Mouse (Mus musculus) urinary bladder, adult 18-20 months (tissue): ENCODE measurements around the gene Slc25a30.
"Not testable (repeated sequence)": the region's sequence is repeated elsewhere in the genome, so short reads cannot be mapped to it uniquely, and the experiment has no call there.

Source experiments
- DNase-seq, 2 experiments: peaks; one replicate each; pipeline ENCODE4 v3.0.0; 2022; ENCODE audit warnings: low spot score in 2 of 2, mixed read lengths in 2 of 2

Slc25a30 gene

DNA sequence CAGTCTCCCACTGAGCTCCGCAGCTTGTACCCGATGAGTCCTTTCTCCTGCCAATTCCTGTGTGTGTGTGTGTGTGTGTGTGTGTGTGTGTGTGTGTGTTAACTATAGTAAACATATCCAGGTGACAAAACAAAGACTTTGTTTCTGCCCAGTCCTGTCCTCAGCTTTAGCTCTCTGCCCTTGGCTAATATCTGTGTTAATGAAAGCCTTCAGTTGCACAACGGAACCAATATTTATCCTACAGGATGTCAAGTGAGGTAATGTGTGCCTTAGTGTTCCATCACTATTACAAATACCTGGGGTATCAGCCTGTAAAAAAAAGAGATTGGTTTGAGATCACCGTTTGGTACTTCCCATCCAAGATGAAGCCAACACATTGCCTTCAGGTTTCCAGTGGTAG, 6.3 kb upstream of the Slc25a30 start:
- no peak for DNase-seq

DNA sequence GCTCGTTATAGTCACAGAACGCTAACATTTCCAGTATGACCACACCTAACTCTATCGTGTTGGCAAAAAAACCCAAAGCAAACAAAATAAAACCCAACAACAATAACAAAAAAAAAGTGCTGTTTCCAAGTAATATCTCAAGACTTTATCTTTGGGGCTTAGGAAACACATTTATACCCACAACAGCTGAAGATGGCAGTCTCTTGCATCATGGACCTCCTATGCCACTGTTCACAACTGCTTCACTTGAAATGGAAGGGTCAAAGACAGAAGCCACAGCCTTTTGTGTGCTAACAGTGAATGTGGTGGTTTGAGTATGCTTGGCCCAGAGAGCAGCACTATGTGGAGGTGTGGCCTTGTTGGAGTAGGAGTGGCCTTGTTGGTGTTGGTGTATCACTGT, 4.5 kb upstream of the Slc25a30 start:
- DNase-seq = no peak

DNA sequence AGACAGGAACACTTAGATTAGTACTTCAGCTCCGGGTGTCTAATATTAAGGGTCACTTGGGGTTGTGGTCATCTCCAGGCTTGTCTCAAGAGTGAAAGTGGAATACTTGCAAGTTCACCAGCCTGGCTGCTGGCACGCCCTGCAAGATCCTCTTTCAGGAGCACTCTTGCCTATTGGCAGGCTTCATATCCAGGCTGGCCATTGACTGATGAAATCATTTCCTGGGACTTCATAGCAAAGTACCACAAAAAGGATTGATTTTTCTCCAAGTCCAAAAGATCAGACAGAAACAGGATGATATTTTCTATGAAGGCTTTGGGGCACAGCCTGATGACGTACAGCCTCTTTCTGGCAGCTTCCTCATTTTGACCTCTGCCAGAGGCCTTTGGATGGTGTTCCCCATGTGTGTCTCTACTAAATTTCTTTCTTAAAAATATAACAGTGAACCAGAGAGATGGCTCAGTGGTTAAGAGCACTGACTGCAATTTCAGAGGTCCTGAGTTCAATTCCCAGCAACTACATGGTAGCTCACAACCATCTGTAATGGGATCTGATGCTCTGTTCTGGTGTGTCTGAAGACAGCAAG, 3.7 kb upstream of the Slc25a30 start:
- DNase-seq = no peak

DNA sequence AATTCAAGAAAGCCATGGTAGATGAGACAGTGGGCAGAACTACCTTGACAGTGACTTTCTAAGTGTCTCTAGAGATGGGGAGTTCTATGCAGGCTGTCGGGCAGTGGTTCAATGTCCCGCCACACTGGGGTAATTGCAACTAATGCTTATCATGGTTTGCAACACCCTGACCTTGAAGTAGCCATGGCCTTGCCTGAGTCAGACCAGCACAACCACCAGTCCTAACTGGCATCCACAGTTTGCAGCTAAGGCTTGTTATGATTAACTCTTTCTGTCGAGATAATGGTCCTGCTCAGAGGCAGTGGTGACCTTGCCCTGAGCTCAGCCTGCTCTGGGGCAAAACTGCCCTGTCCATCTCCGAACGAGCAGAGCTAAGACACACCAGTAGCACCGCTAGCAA, 2.5 kb upstream of the Slc25a30 start:
- no peak for DNase-seq

DNA sequence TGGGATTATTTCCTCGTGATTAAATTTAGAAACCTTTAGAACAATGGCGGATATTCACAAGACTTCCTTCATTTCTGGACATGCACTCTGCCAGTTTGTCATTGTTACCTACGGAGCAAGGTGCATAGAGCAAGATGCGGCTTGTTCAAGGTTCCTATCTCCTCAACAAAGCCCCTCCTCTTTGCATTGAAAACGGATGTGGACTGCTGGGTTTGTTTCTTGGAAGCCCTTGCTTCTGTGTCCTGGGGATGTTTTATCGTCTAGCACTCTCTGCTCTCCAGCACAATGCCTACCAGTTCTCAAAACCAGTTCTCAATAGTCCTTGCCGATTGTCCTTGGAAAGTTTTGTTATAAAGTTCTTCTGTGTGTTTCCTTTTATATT, 948 bp upstream of the Slc25a30 start:
- DNase-seq = no peak

DNA sequence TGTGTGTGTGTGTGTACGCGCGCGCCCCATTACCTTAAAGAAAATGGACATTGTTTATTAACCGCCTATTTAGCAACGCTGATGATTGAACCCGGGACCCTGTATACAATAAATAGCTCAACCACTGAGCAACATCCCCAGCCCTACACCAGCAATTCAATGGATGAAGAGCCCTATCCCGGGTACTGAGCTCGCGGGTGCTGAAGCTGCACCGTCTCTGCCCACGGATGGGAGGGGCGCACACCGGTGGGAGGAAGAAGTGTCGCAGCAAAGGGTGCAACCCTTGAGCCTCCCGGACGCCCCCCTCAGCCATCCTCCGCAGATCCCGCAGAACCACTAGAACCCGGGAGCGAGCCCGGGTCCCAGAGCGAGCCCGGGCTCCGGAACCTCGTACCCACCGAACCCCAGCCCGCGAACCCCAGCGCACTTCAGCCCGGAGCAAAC, 391 bp downstream of the Slc25a30 start:
- no peak for DNase-seq

DNA sequence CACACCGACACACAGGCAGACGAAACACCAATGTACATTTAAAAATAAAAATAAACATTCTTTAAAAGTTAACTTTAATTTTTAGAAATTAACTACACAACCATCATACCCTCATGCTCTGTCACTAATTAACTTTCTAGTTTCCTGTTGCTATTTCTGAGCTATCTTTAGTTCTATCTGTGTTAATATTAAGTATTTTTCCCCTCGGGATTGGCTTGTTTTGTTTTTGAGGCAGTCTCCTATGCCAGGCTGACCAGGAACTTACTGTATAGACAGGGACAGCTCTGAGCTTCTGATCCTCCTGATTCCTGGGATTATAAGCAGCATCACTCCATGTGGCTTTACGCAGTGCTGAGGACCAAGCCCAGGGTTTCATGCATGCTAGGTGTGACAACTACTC, 6.9 kb downstream of the Slc25a30 start:
- DNase-seq = no peak

DNA sequence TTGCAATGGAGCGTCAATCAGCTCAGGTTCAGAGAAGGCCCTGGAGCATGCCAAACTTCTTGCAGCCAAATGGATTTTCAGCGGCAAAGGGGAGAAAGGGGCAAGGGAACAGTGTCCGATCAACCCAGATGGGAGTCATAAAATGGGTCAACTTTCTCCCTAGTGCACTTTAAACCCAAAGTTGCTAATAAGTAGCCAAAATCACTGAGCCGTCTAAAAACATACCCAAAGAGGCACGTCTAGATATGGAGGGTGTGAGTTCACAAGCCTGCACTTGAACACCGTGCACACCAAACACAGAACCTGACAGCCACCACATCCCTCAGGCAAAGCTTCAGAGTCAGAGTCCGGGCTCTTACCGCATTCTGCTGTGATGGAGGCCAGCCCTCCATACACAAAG, 10.2 kb downstream of the Slc25a30 start:
- DNase-seq = no peak

DNA sequence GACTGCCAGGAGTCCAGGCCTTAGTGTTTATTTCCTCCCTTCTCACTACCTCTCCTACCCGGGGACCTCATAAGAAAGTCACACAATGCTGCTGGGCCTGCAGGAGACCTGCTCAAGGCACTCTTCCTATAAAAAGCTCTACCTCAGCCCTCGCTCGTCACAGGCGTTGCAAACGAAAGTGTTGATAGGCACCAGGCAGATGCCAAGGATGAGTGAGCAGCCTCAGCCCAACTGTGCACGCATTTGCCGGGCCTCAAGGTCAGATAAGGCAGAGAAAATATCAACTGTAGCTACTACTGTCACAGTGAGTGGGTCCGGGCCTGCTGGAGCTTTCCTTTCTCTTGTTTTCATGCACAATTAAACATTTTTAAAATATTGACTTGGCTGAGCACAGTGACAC, 13.4 kb downstream of the Slc25a30 start:
- no peak for DNase-seq

DNA sequence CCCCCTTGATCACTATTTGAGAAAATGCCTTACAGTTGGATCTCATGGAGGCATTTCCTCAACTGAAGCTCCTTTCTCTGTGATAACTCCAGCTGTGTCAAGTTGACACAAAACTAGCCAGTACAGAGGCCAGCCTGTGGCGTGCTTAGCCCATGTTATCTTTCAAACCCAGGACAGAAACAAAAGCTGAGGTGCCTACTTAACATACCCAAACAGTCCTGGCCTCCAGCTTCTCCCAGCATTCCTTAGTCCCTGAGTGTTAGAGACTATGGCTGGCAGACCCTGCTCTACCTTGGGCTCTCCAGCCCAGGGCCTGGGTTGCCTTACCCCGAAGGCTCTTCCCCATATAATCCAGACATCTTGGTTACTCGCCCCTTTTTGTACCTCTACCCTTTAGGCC, 14.4 kb downstream of the Slc25a30 start:
- DNase-seq = not testable (repeated sequence)

DNA sequence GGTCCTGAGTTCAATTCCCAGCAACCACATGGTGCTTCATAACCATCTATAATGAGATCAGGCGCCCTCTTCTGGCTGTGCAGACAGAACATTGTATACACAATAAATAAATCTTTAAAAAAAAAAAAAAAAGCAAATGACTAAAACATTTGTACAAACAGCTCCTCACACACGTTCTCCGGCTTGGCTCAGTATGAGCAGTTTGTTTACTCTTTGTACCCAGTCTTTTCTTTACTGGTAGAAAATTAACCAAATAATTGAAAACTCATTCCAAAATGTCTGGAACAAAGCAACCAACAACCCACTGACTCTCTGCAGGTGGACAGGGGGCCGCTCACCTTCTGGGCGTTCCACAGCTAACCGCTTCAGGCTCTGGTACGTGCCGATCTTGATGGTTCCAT, 15.7 kb downstream of the Slc25a30 start:
- DNase-seq = no peak

DNA sequence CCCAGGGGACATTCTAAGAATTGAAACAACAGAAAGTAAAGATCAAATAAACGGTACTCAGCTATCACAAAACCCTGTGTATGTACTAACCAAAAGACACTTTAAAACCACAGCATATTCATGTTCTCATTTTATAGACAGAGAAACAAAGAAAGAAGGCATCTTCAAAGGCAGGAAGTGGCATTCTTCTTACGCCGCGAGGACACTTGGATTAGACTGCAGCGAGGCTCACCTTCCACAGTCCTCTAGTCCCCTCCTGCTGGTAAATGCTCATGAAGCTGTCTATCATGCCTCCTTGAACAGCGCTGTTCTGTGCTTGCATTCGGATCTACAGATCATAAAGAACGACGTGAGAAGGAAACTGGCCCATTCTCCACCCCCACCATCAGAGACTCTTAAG, 17.5 kb downstream of the Slc25a30 start:
- DNase-seq = no peak

DNA sequence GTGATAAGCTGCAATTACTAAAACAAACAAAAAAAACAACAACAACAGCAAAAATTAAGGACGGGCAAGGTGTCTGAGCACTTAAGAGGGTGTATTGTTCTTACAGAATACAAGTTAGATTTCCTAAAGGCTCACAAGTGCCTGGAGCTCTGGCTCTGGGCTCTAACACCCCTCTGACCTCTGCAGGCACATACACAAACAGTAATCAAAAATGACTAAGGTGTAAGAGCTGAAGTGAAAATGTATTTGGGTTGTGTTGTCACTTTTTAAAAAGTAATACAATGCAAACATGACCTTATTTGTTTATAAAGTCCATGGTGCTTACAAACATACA, 18.6 kb downstream of the Slc25a30 start:
- no peak for DNase-seq

DNA sequence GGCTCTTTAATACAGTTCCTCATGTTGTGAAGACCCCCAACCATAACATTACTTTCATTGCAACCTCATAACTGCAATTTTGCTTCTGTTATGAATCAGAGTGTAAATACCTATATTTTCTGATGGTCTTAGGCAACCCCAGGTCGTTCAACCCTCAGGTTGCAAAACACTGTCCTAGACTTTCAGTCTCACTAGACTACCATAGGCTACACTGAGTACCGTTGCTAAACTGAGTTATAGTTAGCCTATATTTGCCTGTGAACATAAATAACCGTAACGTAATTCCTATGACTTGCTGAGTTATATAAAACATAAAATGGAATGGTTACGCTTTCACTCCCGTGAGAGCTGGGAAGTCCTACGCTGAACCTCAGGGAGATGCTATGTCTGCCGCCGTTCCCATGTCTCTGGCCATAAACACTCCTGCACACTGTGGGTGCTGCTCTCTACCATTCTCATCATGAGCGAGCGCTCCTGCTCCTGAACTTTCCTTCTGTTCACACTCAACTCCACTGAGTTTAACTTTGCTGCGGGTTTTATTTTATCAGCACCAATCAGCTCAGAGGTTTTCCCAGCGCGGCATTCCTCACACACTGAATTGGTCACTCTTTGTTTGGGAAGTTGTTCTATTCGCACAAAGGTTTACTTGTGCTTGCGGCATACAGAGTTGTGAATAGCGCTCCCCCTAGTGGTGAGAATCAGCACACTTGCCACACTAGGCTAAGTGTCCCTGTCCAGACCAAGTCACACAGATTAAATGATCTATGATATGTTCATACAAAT, 19.2 kb downstream of the Slc25a30 start:
- peak; percentile 10 to 30 for DNase-seq

DNA sequence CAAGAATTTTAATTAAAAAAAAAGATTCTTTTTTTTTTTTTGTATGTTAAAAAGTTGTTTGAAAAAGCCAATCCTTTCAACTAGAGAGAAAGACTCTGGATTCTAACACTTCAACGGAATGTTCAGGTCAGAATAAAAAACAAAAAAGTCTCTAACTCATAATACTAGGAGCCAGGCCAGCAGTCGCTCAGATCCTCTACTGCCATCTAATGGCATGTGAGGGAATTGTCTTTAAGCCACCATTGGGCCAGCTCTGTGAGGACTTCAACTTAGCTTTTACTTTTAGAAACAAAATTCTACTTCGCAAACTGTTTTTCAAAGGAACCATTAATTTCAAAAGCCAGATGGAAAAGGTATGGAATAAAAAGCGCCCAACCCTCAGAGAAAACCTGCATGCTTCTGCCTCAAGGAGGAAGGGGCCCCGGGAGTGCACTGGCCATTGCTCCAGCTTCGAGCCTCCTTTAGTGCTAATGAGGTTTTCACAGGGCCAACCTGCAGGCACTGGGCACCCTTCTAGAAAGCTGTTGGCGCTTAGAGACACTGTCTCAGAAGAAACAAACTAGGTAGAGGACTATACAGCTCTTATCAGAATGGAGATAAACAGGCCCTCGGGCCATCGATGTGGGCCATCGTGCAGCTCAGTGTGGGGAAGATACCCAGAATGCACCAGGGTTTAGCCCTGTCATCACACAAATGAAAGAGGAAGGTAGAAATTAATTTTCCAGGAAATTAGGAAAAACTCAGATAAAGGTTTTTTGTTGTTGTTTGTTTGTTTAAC, 25.6 kb downstream of the Slc25a30 start:
- no peak for DNase-seq

DNA sequence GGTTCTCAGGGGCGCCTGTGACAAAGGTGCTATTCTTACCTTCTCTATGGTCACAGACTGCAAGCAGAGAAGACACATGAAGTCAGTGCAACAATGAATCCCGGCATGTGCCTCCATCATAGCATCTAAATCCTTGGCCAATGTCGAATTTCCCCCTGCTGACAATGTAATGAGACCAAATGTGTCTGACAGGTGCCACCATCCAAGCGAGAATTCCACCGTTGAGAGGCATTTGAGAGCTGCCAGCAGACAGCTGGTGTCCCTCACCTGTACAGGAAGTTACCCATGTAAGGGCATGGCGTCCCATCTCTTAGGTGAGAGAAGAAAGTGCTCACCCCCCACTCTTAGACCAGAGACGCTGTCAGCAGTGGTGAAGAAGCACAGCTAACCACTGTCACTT, 28.4 kb downstream of the Slc25a30 start:
- DNase-seq = no peak

DNA sequence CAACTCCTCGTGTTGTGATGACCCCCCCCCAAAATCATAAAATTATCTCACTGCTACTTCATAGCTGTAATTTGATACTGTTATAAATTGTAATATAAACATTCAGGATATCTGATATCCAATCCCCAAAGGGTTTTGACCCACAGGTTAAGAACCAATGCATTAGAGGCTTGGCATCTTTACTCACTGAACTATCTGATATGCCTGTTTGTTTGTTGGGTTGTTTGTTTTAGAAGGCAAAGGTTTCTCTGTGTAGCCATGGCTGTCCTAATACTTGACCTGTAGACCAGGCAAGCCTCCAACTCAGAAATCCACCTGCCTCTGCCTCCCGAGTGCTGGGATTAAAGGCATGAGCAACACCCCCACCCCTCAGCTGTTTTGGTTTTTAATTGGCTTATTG, 29.0 kb downstream of the Slc25a30 start:
- DNase-seq = no peak

DNA sequence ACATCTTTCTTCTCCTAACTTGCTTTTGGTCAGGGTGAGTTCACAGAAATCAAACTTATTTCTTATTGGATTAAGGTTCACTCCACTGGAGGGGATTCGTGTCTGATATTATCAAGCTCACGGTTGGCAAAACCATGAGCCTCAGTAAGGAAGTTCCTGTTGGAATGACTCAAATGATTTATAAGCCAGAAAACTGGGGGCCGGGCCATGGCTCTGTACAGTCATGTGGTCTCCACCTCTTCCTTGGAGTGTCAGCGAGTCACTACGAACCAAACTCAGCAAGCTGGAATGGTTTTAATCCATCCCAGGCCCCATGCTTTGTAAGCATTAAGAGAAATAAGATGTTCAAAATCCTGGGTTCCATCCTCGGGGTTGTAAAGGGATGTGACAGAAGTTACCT, 29.9 kb downstream of the Slc25a30 start:
- no peak for DNase-seq

DNA sequence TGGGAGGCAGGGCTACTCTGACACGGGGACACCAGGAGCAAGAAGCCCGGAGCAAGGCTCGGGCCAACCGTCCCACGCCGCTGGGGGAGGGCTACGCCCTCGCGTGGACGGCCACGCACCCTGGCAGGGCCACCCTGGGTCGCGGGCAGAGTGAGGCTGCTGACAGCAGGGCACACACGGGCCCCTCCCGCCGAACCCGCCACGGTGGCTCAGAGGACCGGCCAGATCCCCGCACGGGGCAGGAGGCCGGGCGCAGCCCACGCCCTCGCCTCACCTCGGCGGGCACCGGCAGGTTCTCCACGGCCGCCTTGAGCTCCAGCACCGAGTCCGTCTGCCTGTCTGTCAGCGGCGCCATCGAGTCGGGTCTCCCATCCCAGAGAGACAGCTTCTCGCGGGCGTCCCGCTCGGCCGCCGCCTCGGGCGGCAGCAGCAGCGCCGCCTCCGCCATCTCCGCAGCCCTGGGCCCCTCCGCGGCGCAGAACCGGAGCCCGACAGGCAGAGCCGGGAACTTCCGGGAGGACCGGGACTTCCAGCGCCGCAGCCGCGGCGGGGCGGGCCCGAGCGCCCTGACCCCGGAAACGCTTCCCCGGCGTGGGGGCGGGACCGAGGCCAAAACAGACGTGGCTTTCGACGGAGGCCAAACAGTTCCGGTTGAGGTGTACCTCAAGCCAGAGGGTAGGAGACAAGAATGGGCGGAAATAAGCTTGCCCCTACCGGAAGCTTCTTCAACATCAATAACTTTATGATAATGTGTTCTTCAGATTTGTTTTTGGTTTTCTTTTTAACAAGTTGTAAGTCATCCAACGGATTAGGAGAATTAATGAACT, 32.6 kb downstream of the Slc25a30 start, which contains the start of gene Cog3:
Gene Cog3 (minus strand): TSS at position 527 of the 827 bp plus-strand sequence.
- DNase-seq = peak; percentile 97 to 98

DNA sequence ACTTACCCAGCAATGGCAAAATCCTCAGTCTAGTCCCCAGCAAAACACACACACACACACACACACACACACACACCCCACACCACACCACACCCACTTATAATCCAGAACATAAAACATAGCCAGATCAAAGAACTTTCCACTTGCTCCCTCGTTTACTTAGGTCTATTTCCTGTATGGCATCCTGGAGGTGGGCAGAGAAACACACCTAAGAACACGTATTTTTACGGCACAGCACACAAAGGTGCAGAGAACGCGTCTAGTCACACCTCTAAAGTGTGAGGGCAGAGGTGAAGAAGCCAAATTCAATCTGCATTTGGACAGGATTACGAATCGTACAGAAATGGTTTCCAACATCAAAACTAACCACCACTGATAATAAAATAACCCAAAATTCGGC, 33.6 kb downstream of the Slc25a30 start:
- no peak for DNase-seq

DNA sequence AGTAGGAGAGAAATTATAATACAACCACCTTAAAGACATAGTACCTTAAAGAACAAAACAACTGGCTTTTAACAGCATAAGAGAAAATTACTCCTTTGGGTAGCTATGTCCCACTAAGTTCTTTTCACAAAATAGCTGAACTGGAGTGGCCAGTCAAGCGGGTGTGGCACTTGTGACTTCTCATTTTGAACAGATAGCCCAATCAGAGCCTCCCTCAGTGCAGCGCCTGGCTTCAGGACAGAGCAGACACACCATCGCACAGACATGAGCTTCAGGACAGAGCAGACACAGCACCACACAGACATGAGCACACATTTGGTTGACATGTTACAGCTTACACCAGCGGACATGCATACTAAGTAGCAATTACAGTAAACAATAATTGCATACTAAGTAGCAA, 35.8 kb downstream of the Slc25a30 start:
- no peak for DNase-seq

DNA sequence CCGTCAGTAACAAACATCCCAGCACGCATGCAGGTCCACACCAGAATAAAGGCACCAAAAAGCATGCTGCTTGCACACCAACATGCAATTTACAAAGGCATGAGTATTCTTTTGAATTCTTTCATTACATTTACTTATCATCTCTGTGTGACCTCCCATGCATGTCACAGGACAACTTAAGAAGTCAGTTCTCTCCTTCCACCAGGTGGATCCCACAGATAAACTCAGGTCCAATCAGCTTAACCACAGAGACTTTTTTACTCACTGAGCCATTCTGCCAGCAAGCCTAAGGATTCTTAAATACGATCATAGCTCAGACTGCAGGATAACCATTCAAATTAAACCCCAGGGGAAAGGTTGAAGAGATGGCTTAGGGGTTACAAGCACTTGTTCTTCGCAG, 37.7 kb downstream of the Slc25a30 start:
- DNase-seq = no peak
